Mouse (Mus musculus) stomach, embryonic 16.5 days (tissue): ENCODE data around the gene Slc12a8. TPM values are rescaled to one million over a fixed set of nuclear protein-coding genes. Genes with fewer than 3 reads are reported as not detected.

Experiments used
- ATAC-seq: fragments of 200-750 bp; cut with Nextera tagmentation; 2 replicates; pipeline ENCODE4 v1.8.0; 2017; ENCODE audit warnings: moderate number of reproducible peaks, moderate TSS enrichment; ENCODE audit not compliant: insufficient read depth, low FRiP score
- H3K27ac ChIP-seq: fragments of 300-500 bp; sonication (generic); 2 replicates; pipeline ENCODE4 v1.5.1; 2014; ENCODE audit warnings: low read length
- H3K27me3 ChIP-seq: fragments of 300-500 bp; sonication (generic); 2 replicates; pipeline ENCODE4 v1.6.1; 2014; ENCODE audit warnings: low read length, control low read depth, mixed read lengths; ENCODE audit not compliant: control insufficient read depth, insufficient read depth
- H3K36me3 ChIP-seq: fragments of 300-500 bp; sonication (generic); 2 replicates; pipeline ENCODE4 v1.6.1; 2014; ENCODE audit warnings: low read length; ENCODE audit not compliant: control insufficient read depth, insufficient read depth
- H3K4me1 ChIP-seq: fragments of 300-500 bp; sonication (generic); 2 replicates; pipeline ENCODE4 v1.6.1; 2014; ENCODE audit warnings: low read length, control low read depth, mixed read lengths; ENCODE audit not compliant: control insufficient read depth, insufficient read depth
- H3K4me2 ChIP-seq: fragments of 300-500 bp; sonication (generic); 2 replicates; pipeline ENCODE4 v1.6.1; 2014; ENCODE audit warnings: low read depth, low read length, mixed read lengths
- H3K4me3 ChIP-seq: fragments of 300-500 bp; sonication (generic); replicated peaks from 2 replicates; pipeline ENCODE4 v1.5.1; 2014; ENCODE audit warnings: mild to moderate bottlenecking, low read length
- H3K9ac ChIP-seq: fragments of 300-500 bp; sonication (generic); 2 replicates; pipeline ENCODE4 v1.6.1; 2014; ENCODE audit warnings: low read length
- H3K9me3 ChIP-seq: fragments of 300-500 bp; sonication (generic); replicated peaks from 2 replicates; pipeline ENCODE4 v1.6.1; 2016; ENCODE audit warnings: low read length, control low read depth; ENCODE audit not compliant: control insufficient read depth
- WGBS: fragments of 180-500 bp; shearing (Covaris S2); extraction: QIAGEN DNeasy Blood & Tissue Kit; methylation state at CpG from one replicate; pipeline ENCODE4 v1.1.7; 2014; 5-methylcytosine and 5-hydroxymethylcytosine counted together
- polyA plus RNA-seq: library from polyadenylated mRNA; unstranded; fragments of >200 nt; fragmentation: Nextera tagmentation; extraction: Ambion mirVana; gene quantifications from 2 replicates; pipeline ENCODE4 v1.2.1, GENCODE M21; 2015

Slc12a8 gene
- polyA plus RNA-seq, 1 experiment from 2014 or later, result 4.2 TPM

DNA sequence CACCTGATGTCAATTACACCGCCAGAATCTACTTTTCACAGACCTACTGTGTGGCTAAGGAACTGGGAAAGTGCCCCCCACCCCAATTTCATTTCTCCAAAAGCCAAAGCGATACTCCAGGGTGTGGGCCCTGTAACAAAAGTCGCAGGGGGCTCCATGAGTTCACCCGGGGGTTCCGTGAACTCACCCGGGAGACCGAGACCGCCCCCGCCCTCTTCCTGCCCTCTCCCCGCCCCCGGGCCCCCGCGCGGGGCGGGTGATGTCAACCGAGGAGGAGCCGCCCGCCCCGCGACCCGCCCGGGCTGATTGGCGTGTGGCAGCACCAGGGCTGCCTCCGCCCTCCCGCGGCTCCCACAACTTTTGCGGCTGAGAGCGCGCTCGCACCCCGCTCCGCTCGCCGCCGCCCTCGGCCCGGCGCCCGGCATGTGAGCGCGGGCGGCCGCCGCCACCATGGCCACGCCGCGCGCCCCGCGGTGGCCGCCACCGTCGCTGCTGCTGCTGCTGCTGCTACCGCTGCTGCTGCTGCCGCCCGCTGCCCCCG is 167.1 kb downstream of the Slc12a8 start, which contains the start of gene Heg1:
TSS of gene Heg1 (plus strand) at position 209 of the 541 bp plus-strand sequence.
- WGBS, result under 1% methylated on average over 49 of the region's 57 CpGs
- no peaks in the 10 kb centered on the region for H3K36me3 ChIP-seq
- no peaks in the 10 kb centered on the region for H3K27me3 ChIP-seq
- H3K27ac ChIP-seq, result peak within 1 kb of the TSS; percentile 76
- H3K4me3 ChIP-seq, result peak within 1 kb of the TSS; percentile 68
- H3K4me1 ChIP-seq, result peaks cover 32% of the 10 kb centered on the region
- peak within 1 kb of the TSS; percentile 84 for H3K9ac ChIP-seq
- ATAC-seq, result peak; percentile 83
- H3K9me3 ChIP-seq, result no peaks in the 10 kb centered on the region
- peak within 1 kb of the TSS; percentile 90 for H3K4me2 ChIP-seq

DNA sequence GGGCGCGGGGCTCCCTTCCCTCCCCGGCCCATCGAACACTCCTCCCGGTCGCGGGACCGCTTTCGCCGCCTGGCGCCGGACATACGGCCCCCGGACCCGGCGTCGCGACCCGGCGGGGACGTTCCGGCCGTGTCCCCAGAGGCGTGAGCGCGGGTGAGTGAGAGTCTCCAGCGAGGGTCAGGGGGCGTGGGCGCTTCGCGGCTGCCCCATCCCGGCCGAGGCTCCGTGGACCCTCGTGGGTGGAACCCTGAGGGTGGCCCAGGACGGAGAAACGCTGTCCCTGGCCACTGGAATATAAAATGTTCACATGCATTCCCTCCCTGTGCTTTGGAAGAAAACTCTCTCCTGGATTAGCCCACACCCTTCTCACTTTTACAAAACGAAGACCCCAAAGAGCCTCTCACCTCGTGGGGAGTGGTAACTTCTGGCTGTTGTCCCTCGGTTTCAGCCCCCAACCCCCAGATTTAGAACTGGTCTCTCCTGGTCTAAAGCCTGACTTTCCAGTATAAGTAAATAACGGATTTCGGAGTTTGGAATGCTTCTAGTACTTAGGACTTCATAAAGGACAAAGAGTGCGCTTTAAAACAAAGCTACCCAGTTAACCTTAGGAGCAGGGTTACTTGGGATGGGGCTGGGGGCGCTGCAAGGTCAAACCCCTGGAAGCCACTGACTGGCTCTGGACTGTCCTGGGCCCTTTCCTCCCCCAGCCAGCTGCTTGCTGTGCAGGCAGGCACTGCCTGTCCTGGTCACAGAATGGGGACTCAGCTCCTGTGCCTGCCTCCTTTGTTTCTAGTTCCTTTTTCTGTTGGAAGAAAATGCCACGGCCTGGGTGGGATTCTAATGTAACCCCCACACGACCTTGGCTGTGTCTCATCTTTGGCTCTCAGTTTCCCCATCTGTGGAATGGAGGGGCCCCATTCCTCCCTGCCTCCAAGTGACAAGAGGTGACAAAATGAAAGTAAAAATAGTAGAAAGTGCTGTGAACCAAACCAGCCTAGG is 167.9 kb downstream of the Slc12a8 start:
- Histone ChIP-seq H3K36me3 (no peaks in the 10 kb centered on the region), H3K4me3 (peak overlapping the region; percentile 68), H3K27me3 (no peaks in the 10 kb centered on the region), H3K27ac (peak overlapping the region; percentile 76), H3K4me1 (peaks cover 34% of the 10 kb centered on the region), H3K4me2 (peak overlapping the region; percentile 90), H3K9me3 (no peaks in the 10 kb centered on the region), H3K9ac (peak overlapping the region; percentile 84)
- peak; percentile 18 for ATAC-seq
- 2% methylated on average over 46 of the region's 46 CpGs for WGBS

GRCm38 (mm10) chr16:33686056-33686455 is 168.9 kb downstream of the Slc12a8 start:
- ATAC-seq, result no peak
- H3K27ac ChIP-seq, result no peak overlapping the region
- WGBS, result 52% methylated on average over 1 of the region's 1 CpGs

GRCm38 (mm10) chr16:33687724-33688123 is 170.6 kb downstream of the Slc12a8 start:
- Histone ChIP-seq H3K4me2 (peak overlapping the region; percentile 90), H3K4me1 (peaks cover 35% of the 10 kb centered on the region), H3K27me3 (no peaks in the 10 kb centered on the region), H3K9ac (no peak overlapping the region; the same call in 1 of the 2 replicates), H3K36me3 (no peaks in the 10 kb centered on the region), H3K27ac (no peak overlapping the region), H3K4me3 (peak overlapping the region; percentile 68; the same call in 1 of the 2 replicates), H3K9me3 (no peaks in the 10 kb centered on the region)
- ATAC-seq, result no peak
- WGBS, result 73% methylated on average over 3 of the region's 3 CpGs

More at GRCm38 (mm10) chr16:33686056-33686455, 168.9 kb downstream of the Slc12a8 start:
- Histone ChIP-seq H3K27me3 (no peaks in the 10 kb centered on the region), H3K9ac (peak overlapping the region; percentile 84), H3K4me2 (peak overlapping the region; percentile 90), H3K4me1 (peaks cover 35% of the 10 kb centered on the region), H3K9me3 (no peaks in the 10 kb centered on the region), H3K36me3 (no peaks in the 10 kb centered on the region), H3K4me3 (peak overlapping the region; percentile 68)

- H3K4me1 ChIP-seq, result peaks cover 25% of the 10 kb centered on the region
- 76% methylated on average over 6 of the region's 6 CpGs for WGBS
- no peaks in the 10 kb centered on the region for H3K9me3 ChIP-seq
- H3K27ac ChIP-seq, result no peak overlapping the region
- no peaks in the 10 kb centered on the region for H3K36me3 ChIP-seq
- H3K27me3 ChIP-seq, result no peaks in the 10 kb centered on the region
- H3K4me3 ChIP-seq, result no peak overlapping the region
- H3K9ac ChIP-seq, result no peak overlapping the region
- ATAC-seq, result no peak
- H3K4me2 ChIP-seq, result no peak overlapping the region
Measured at GRCm38 (mm10) chr16:33690975-33691747, 174.0 kb downstream of the Slc12a8 start.

DNA sequence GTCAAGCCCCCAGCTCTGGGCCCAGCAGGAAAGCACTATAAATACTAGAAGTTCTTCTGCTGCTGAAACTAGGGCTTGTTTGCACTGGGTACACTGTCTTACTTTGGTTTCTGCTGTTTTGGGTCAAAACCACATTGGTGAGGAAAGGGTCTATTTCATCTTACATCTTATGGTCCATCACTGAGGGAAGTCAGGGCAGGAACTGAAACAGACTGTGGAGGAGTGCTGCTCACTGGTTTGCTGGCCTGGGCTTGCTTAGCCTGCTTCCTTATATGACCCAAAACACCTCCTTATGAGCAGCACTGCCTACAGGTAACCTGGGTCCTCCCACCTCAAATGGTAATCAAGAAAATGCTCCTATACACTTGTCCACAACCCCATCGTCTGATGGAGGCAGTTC is 176.4 kb downstream of the Slc12a8 start:
- Histone ChIP-seq H3K9me3 (no peaks in the 10 kb centered on the region), H3K36me3 (no peaks in the 10 kb centered on the region), H3K27me3 (no peaks in the 10 kb centered on the region), H3K4me2 (no peak overlapping the region), H3K9ac (no peak overlapping the region), H3K27ac (no peak overlapping the region), H3K4me3 (no peak overlapping the region), H3K4me1 (peaks cover 29% of the 10 kb centered on the region)
- ATAC-seq, result no peak
- WGBS, result 89% methylated on average over 1 of the region's 1 CpGs

DNA sequence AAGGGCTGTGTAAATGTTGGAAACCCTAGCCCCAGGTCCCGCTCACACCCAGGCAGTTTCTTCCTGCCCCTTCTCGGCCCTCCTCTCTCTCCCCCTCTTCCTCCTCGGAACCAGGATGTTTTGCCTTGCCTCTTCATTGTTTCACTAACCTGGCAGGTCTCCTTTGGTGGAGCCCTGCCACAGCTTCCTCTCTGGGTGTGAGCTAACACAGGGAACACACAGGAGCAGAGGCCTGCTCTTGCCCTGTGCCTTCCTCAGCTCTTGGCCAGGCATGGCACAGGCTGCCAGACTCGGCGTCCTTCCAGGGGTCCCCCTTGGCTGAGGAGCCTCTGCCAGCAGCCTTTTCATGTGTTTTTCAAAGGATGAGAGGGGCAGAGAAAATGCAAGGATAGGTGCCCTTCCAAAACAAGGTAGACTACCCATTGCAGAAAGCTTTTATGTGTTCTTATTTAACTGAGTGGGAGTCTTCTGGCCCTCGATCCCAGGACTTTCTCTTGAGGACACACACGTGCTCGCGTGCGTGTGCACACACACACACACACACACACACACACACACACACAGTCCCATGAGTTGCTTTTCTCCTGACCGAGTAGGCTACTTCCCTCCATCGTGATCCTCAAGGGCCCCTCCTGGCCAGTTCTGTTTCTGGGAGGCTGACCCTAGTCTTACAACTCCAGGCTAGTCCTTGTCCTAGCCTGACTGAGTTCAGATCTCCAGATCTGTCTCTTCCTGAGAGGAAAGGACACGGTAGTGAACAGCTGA is 179.9 kb downstream of the Slc12a8 start:
- H3K4me3 ChIP-seq, result no peak overlapping the region
- H3K9me3 ChIP-seq, result no peaks in the 10 kb centered on the region
- peaks cover 30% of the 10 kb centered on the region for H3K4me1 ChIP-seq
- no peak overlapping the region for H3K4me2 ChIP-seq
- 63% methylated on average over 13 of the region's 13 CpGs for WGBS
- ATAC-seq, result 0 out of 2 replicates have a peak, but pooled peaks have one; percentile 50
- H3K9ac ChIP-seq, result peak overlapping the region; percentile 40; the same call in 1 of the 2 replicates
- H3K27ac ChIP-seq, result peak overlapping the region; percentile 56
- no peaks in the 10 kb centered on the region for H3K27me3 ChIP-seq
- H3K36me3 ChIP-seq, result no peaks in the 10 kb centered on the region

DNA sequence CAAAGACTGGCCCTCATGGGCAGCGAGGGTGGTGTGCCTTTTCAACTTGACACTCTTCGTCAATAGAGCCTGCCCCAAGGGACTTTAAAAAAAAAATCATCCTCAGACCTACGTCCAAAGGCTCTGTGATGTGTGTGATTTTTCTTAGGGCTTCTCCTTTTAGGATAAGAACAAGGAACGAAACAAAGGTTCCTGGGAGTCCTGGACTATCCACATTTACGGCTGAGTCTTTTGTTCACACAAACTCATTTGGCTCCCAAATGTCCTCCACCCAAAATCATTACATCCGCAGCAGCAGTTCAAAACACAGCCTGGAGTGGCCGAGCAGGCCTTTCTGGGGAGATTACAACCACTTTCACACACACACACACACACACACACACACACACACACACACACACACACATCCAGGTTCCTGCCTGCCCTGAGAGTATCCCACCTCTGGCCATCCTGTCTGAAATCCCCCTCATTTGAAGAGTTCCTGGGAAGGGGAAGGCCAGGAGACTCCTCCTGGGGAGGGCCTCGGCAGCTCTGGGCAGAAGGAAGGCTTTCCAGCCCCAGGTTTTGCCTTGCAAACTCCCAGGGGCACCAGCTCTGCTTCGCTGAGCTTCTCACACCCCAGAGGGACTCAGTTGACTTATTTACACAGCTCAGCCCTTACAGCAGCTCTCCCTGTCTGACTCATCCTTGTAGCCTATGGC is 180.6 kb downstream of the Slc12a8 start:
- H3K4me2 ChIP-seq, result no peak overlapping the region

More for the DNA sequence above, 180.6 kb downstream of the Slc12a8 start:
- peaks cover 30% of the 10 kb centered on the region for H3K4me1 ChIP-seq
- peak overlapping the region; percentile 56 for H3K27ac ChIP-seq
- no peaks in the 10 kb centered on the region for H3K36me3 ChIP-seq
- ATAC-seq, result no peak
- 53% methylated on average over 9 of the region's 9 CpGs for WGBS
- no peaks in the 10 kb centered on the region for H3K27me3 ChIP-seq
- 0 out of 2 replicates have a peak overlapping the region, but pooled peaks have one; percentile 49 for H3K9ac ChIP-seq
- H3K4me3 ChIP-seq, result no peak overlapping the region
- H3K9me3 ChIP-seq, result no peaks in the 10 kb centered on the region
